Mouse (Mus musculus) liver, embryonic 16.5 days (tissue): Measurements from ENCODE around the gene AU040320. TPM values are rescaled to one million over a fixed set of nuclear protein-coding genes. Genes with fewer than 3 reads are reported as not detected.

Experiments used
- ATAC-seq: fragments of 200-750 bp; cut with Nextera tagmentation; 2 replicates; pipeline ENCODE4 v1.8.0; 2017; ENCODE audit warnings: low read depth, mild to moderate bottlenecking, moderate number of reproducible peaks, moderate library complexity
- H3K27ac ChIP-seq: fragments of 300-500 bp; sonication (generic); 2 replicates; pipeline ENCODE4 v1.5.1; 2014; ENCODE audit warnings: mild to moderate bottlenecking, low read length
- H3K27me3 ChIP-seq: fragments of 300-500 bp; sonication (generic); 2 replicates; pipeline ENCODE4 v1.6.1; 2014; ENCODE audit warnings: low read depth, low read length, mixed read lengths; ENCODE audit not compliant: control insufficient read depth, insufficient read depth
- H3K36me3 ChIP-seq: fragments of 300-500 bp; sonication (generic); 2 replicates; pipeline ENCODE4 v1.6.1; 2014; ENCODE audit warnings: mild to moderate bottlenecking; ENCODE audit not compliant: control insufficient read depth, insufficient read depth
- H3K4me1 ChIP-seq: fragments of 300-500 bp; sonication (generic); 2 replicates; pipeline ENCODE4 v1.6.1; 2014; ENCODE audit warnings: low read depth, low read length, mixed read lengths; ENCODE audit not compliant: control insufficient read depth
- H3K4me2 ChIP-seq: fragments of 300-500 bp; sonication (generic); 2 replicates; pipeline ENCODE4 v1.6.1; 2014; ENCODE audit warnings: low read depth, low read length, mixed read lengths
- H3K4me3 ChIP-seq: fragments of 300-500 bp; sonication (generic); 2 replicates; pipeline ENCODE4 v1.5.1; 2014; ENCODE audit warnings: low read depth, mild to moderate bottlenecking, low read length
- H3K9ac ChIP-seq: fragments of 300-500 bp; sonication (generic); 2 replicates; pipeline ENCODE4 v1.6.1; 2014; ENCODE audit warnings: low read depth, low read length
- H3K9me3 ChIP-seq: fragments of 300-500 bp; sonication (generic); replicated peaks from 2 replicates; pipeline ENCODE4 v1.6.1; 2016; ENCODE audit warnings: low read length; ENCODE audit not compliant: control insufficient read depth
- WGBS: fragments of 180-500 bp; shearing (Covaris S2); extraction: QIAGEN DNeasy Blood & Tissue Kit; methylation state at CpG from one replicate; pipeline ENCODE4 v1.1.7; 2014; ENCODE audit not compliant: insufficient replicate concordance; 5-methylcytosine and 5-hydroxymethylcytosine counted together
- polyA plus RNA-seq: library from polyadenylated mRNA; unstranded; fragments of >200 nt; fragmentation: Nextera tagmentation; extraction: Ambion mirVana; gene quantifications from 2 replicates; pipeline ENCODE4 v1.2.1, GENCODE M21; 2015

Gene AU040320
- polyA plus RNA-seq, 1 experiment from 2014 or later, result 8.5 TPM

DNA sequence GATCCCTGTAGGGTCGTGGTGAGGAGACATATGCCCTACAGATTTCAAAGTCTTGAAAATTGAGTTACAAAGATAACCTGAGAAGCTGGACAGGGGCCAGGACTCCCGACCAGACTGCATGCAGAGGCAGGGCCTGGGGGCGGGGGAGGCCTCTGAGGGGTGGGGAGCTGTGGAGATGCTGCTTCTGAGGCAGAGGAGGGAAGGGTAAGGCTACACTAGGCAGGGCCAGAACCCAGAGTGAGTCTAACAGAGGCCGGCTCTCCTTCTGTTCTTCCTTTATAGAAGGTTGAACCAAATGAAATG is 97.4 kb downstream of the AU040320 start:
- WGBS, result 52% methylated on average over 4 of the region's 4 CpGs
- no peaks in the 10 kb centered on the region for H3K36me3 ChIP-seq
- ATAC-seq, result no peak

GRCm38 (mm10) chr4:126852971-126853370 is 99.6 kb downstream of the AU040320 start:
- Histone ChIP-seq H3K36me3 (no peaks in the 10 kb centered on the region), H3K4me1 (no peaks in the 10 kb centered on the region), H3K4me2 (no peak overlapping the region), H3K9me3 (no peaks in the 10 kb centered on the region), H3K27ac (no peak overlapping the region), H3K27me3 (no peaks in the 10 kb centered on the region), H3K9ac (no peak overlapping the region), H3K4me3 (no peak overlapping the region)
- WGBS, result 69% methylated on average over 11 of the region's 11 CpGs
- ATAC-seq, result no peak

More for the DNA sequence above, 97.4 kb downstream of the AU040320 start:
- Histone ChIP-seq H3K27ac (no peak overlapping the region), H3K27me3 (no peaks in the 10 kb centered on the region), H3K9ac (no peak overlapping the region), H3K9me3 (no peaks in the 10 kb centered on the region), H3K4me1 (no peaks in the 10 kb centered on the region), H3K4me2 (no peak overlapping the region), H3K4me3 (no peak overlapping the region)

GRCm38 (mm10) chr4:126860268-126860986 is 107.1 kb downstream of the AU040320 start:
- 66% methylated on average over 9 of the region's 9 CpGs for WGBS
- Histone ChIP-seq H3K27me3 (no peaks in the 10 kb centered on the region), H3K36me3 (no peaks in the 10 kb centered on the region), H3K4me3 (no peak overlapping the region), H3K4me1 (no peaks in the 10 kb centered on the region), H3K27ac (no peak overlapping the region), H3K9ac (no peak overlapping the region), H3K9me3 (no peaks in the 10 kb centered on the region), H3K4me2 (no peak overlapping the region)
- no peak for ATAC-seq

DNA sequence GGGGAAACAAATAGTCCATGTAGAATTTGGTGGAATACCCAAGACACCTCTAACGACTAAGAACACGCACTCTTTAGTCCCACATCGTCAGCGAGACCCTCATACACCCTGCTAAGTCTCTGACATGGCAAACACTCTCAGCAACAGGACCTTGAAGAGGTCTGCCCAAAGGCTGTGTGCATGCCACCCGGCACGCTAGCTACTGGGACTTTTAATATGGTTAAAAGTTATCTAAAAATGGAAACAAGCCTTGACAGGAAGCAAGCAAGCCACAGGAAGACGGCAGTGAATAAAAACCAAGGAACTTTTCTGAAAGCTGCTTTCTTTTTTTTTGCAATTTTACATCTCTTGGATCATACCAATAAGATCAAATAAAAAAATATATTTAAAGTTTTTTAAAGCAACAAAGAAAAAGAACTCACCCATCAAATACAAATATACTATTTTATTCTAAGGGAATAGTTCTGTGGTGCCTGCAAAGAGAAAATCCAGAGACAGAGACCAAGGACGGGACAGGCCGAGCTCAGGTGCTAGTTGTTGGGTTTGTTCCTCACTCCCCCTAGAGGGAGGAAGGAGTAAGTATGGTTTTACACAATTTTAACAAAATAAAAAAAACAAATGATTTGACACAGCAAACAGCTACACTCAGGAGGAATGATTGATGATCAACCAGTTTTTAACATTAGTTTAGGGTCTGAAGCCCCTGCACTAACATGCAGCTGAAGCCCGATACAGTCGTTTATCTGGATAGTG is 108.3 kb downstream of the AU040320 start:
- Histone ChIP-seq H3K4me3 (no peak overlapping the region), H3K27ac (no peak overlapping the region), H3K4me1 (no peaks in the 10 kb centered on the region), H3K9ac (no peak overlapping the region), H3K4me2 (no peak overlapping the region), H3K27me3 (no peaks in the 10 kb centered on the region), H3K9me3 (no peaks in the 10 kb centered on the region), H3K36me3 (no peaks in the 10 kb centered on the region)
- no peak for ATAC-seq
- WGBS, result 51% methylated on average over 11 of the region's 11 CpGs

DNA sequence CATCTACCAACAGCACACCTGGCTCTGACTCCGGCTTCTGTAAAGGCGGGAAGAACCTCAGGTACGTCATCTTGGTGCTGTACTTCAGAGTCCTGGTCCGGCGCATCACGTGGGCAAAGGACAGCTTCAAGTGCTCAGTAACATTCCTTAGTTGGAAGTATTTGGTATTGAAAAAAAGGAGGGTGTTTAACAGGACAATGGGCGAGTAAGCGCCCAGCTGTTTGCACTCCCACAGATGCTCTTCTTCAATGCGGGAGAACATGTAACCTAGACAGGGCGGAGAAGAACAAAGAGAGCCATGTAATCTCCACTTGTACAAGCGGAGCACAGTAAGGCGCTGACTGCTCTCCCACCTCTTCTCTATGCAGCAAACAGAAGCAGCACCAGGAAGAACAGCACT is 115.4 kb downstream of the AU040320 start:
- no peak overlapping the region for H3K4me2 ChIP-seq
- no peaks in the 10 kb centered on the region for H3K9me3 ChIP-seq
- no peak overlapping the region for H3K27ac ChIP-seq
- 83% methylated on average over 12 of the region's 12 CpGs for WGBS
- ATAC-seq, result no peak
- H3K36me3 ChIP-seq, result peaks cover 3% of the 10 kb centered on the region; the same call in 1 of the 2 replicates
- H3K9ac ChIP-seq, result no peak overlapping the region
- H3K27me3 ChIP-seq, result no peaks in the 10 kb centered on the region
- H3K4me1 ChIP-seq, result no peaks in the 10 kb centered on the region
- no peak overlapping the region for H3K4me3 ChIP-seq

DNA sequence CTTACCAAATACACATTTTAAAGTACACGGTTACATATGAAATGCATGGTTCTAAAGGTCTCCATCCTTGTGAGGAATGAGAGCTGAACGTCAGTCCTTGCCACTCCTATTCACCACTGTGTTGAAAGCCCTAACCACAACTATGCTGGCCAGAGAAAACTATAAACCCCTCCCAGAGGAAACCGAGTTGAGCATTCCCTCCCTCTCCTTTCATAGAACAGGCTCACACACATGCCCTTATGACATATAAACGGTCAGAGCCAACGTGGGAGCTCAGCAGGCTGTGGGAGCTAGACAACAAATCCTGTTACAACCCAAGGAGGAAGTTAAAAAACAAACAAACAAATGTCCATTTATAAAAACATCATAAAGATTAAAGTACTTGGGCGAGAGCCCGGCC is 119.4 kb downstream of the AU040320 start:
- Histone ChIP-seq H3K36me3 (peaks cover 3% of the 10 kb centered on the region; the same call in 1 of the 2 replicates), H3K9me3 (no peaks in the 10 kb centered on the region), H3K27me3 (no peaks in the 10 kb centered on the region), H3K9ac (no peak overlapping the region), H3K4me1 (no peaks in the 10 kb centered on the region), H3K4me3 (no peak overlapping the region), H3K27ac (no peak overlapping the region), H3K4me2 (no peak overlapping the region)
- no peak for ATAC-seq
- WGBS, result 60% methylated on average over 7 of the region's 7 CpGs

GRCm38 (mm10) chr4:126879560-126880275 is 126.4 kb downstream of the AU040320 start:
- Histone ChIP-seq H3K36me3 (no peaks in the 10 kb centered on the region; the same call in 1 of the 2 replicates), H3K27me3 (no peaks in the 10 kb centered on the region), H3K4me3 (no peak overlapping the region), H3K9ac (no peak overlapping the region), H3K27ac (no peak overlapping the region), H3K9me3 (no peaks in the 10 kb centered on the region), H3K4me1 (no peaks in the 10 kb centered on the region), H3K4me2 (no peak overlapping the region)
- ATAC-seq, result no peak
- WGBS, result 73% methylated on average over 5 of the region's 5 CpGs

GRCm38 (mm10) chr4:126883602-126884001 is 130.3 kb downstream of the AU040320 start:
- Histone ChIP-seq H3K4me1 (no peaks in the 10 kb centered on the region), H3K27ac (no peak overlapping the region), H3K4me3 (no peak overlapping the region), H3K9ac (no peak overlapping the region), H3K4me2 (no peak overlapping the region), H3K36me3 (peaks cover 3% of the 10 kb centered on the region), H3K9me3 (no peaks in the 10 kb centered on the region), H3K27me3 (no peaks in the 10 kb centered on the region)
- 76% methylated on average over 5 of the region's 5 CpGs for WGBS
- no peak for ATAC-seq

DNA sequence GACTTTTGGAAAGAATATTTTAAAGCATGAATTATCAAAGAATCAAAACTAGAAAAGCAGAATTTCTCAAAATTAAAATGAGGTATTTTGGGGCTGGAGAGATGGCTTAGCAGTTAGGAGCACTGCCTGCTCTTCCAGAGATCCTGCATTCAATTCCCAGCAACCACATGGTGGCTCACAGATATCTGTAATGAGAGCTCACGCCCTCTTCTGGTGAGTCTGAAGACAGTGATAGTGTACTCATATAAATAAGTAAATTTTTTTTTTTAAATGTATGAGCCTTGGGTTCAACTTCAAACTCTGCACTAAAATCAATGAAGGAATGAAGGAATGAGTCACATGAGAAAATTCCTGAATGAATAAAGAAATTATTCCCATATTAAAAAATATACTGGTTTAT is 132.6 kb downstream of the AU040320 start:
- 49% methylated on average over 1 of the region's 1 CpGs for WGBS
- H3K36me3 ChIP-seq, result peaks cover 6% of the 10 kb centered on the region

More for the DNA sequence above, 132.6 kb downstream of the AU040320 start:
- no peak overlapping the region for H3K4me3 ChIP-seq
- no peak for ATAC-seq
- H3K9ac ChIP-seq, result no peak overlapping the region
- no peaks in the 10 kb centered on the region for H3K4me1 ChIP-seq
- H3K27ac ChIP-seq, result no peak overlapping the region
- H3K27me3 ChIP-seq, result no peaks in the 10 kb centered on the region
- H3K4me2 ChIP-seq, result no peak overlapping the region
- H3K9me3 ChIP-seq, result no peaks in the 10 kb centered on the region
